Comparison of ENCODE assay signal across 15 mouse cellular contexts in the genomic region with DNA sequence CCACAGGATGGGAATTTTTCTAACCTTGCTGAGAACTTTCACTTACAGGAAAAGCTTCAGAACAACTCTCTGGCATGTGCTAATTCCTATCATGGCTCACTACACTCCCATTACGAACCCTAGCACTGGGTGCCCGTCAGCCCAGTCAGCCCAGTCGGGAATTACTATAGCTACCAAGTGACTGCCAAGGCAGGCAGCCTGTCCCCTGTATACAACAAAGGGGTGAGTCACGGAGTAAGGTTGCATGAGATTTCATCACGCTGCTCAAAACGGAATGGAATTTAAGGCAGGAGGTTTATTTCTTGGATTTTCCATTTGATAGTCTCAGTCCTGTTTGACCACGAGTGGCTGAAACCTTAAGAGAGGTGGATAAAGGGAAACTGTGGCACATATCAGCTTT. TPM values are rescaled to one million over a fixed set of nuclear protein-coding genes. Genes with fewer than 3 reads are reported as not detected.
A peak's percentile ranks its signal among the peaks of the same experiment; 100 is the strongest.
DNase-seq lines count a peak whose midpoint lies in the region; ATAC-seq and TF ChIP-seq lines count a peak whose summit lies in the region.
"Had no signal": no experiment of that assay in that cellular context is flagged by ENCODE, and none has a peak within 500 bp of the region (broad histone marks: within the 10 kb centered on the region; RNA-seq: fewer than 3 reads in every experiment).

No protein-coding gene starts in this region.

- 60% methylated on average over 7 of the region's 7 CpGs for WGBS in heart, embryonic 11.5 days (ENCODE audit: insufficient replicate concordance)

- DNase-seq in heart, adult 11 months, result peak; percentile 80
- DNase-seq in 3T3-L1 (ENCODE audit: low read depth, low spot score) (peak; percentile 99), MN1 (ENCODE audit: low spot score) (peak; percentile 93)
- DNase-seq in ovary, postnatal 10 days (ENCODE audit: low spot score), result no peak
- DNase-seq in testis, postnatal 14 days (ENCODE audit: low spot score), result no peak
- DNase-seq in gastrocnemius, postnatal 4 days (ENCODE audit: low spot score in 2 of 2), result no peak
- DNase-seq: cerebellum, postnatal 25 days had no signal

- H3K4me2 ChIP-seq in heart, embryonic 11.5 days, result no peak overlapping the region
- H3K4me2 ChIP-seq: embryonic facial prominence, embryonic 12.5 days; forebrain, embryonic 13.5 days; limb, embryonic 13.5 days; midbrain, embryonic 15.5 days; neural tube, embryonic 12.5 days had no signal

- no peaks in the 10 kb centered on the region for H3K4me1 ChIP-seq in heart, embryonic 11.5 days (ENCODE audit: control insufficient read depth, insufficient read depth, low read length)
- peaks cover 19% of the 10 kb centered on the region for H3K4me1 ChIP-seq in embryonic fibroblast, embryonic 13.5 days (ENCODE audit: control insufficient read depth, insufficient read depth, low read length)
- H3K4me1 ChIP-seq: neural tube, embryonic 12.5 days had no signal

- no peaks in the 10 kb centered on the region for H3K27me3 ChIP-seq in heart, embryonic 11.5 days (ENCODE audit: control insufficient read depth, insufficient read depth, low read length)
- H3K27me3 ChIP-seq: embryonic facial prominence, embryonic 12.5 days; limb, embryonic 13.5 days; neural tube, embryonic 12.5 days had no signal

- no peak overlapping the region for H3K9ac ChIP-seq in heart, embryonic 11.5 days (ENCODE audit: low read depth, low read length)
- H3K9ac ChIP-seq: embryonic facial prominence, embryonic 12.5 days; forebrain, embryonic 13.5 days; limb, embryonic 13.5 days; midbrain, embryonic 15.5 days; neural tube, embryonic 12.5 days had no signal

- H3K36me3 ChIP-seq in heart, embryonic 11.5 days (ENCODE audit: control insufficient read depth, insufficient read depth, low read length), result peaks cover 5% of the 10 kb centered on the region; the same call in 1 of the 2 replicates
- H3K36me3 ChIP-seq: midbrain, embryonic 15.5 days had no signal

- no peaks in the 10 kb centered on the region for H3K9me3 ChIP-seq in heart, embryonic 11.5 days (replicated peaks; ENCODE audit: control insufficient read depth, low read length)
- H3K9me3 ChIP-seq: embryonic facial prominence, embryonic 12.5 days; forebrain, embryonic 13.5 days; limb, embryonic 13.5 days; midbrain, embryonic 15.5 days; neural tube, embryonic 12.5 days had no signal

- H3K27ac ChIP-seq in heart, embryonic 11.5 days (ENCODE audit: low read depth, low read length), result no peak overlapping the region
- H3K27ac ChIP-seq in embryonic fibroblast, embryonic 13.5 days (ENCODE audit: insufficient read depth, low read length), result peak overlapping the region; percentile 95
- H3K27ac ChIP-seq: embryonic facial prominence, embryonic 12.5 days; forebrain, embryonic 13.5 days; limb, embryonic 13.5 days; macrophage; midbrain, embryonic 15.5 days; neural tube, embryonic 12.5 days had no signal

- ATAC-seq in heart, embryonic 11.5 days (replicated peaks; ENCODE audit: insufficient number of reproducible peaks, low FRiP score, low TSS enrichment), result no peak
- ATAC-seq: forebrain, embryonic 13.5 days; midbrain, embryonic 15.5 days had no signal

- TF ChIP-seq CTCF in embryonic fibroblast, embryonic 13.5 days (IDR thresholded peaks at IDR 0.05; ENCODE audit: borderline replicate concordance, insufficient read depth, low read length), result no peak

- no peak overlapping the region for H3K4me3 ChIP-seq in heart, embryonic 11.5 days (ENCODE audit: low read depth, low read length)
- no peak overlapping the region for H3K4me3 ChIP-seq in embryonic fibroblast, embryonic 13.5 days (ENCODE audit: insufficient read depth, low read length)
- H3K4me3 ChIP-seq: embryonic facial prominence, embryonic 12.5 days; forebrain, embryonic 13.5 days; limb, embryonic 13.5 days; midbrain, embryonic 15.5 days; neural tube, embryonic 12.5 days had no signal

- peak; percentile 29; the same call in 1 of the 2 replicates for TF ChIP-seq POLR2A in embryonic fibroblast, embryonic 13.5 days (IDR thresholded peaks at IDR 0.05; ENCODE audit: low read depth, low read length)

RNA-seq across cellular contexts. Expression of gene Tgif1, which starts 16.5 kb away (rescaled TPM):
- polyA plus RNA-seq in heart, embryonic 11.5 days (2014; fragmentation: Nextera tagmentation; extraction: Ambion mirVana), result 27.1 and 31.5 TPM in 2 replicates
- polyA plus RNA-seq in embryonic fibroblast, embryonic 13.5 days (2011; ENCODE audit: insufficient read length, low read depth, missing spikeins), result 95.7 and 100 TPM in 2 replicates
- total RNA-seq in gastrocnemius, postnatal 4 days (2021), result 10 to 100 TPM; 16.3 to 18.6 TPM

Comparison
In these comparisons a context has a peak if more than half of its experiments do, and no peak if none do; other contexts are left out.
1. DNase-seq: peak in heart, adult 11 months (single experiment), 3T3-L1 (single experiment) and MN1 (single experiment); none in ovary, postnatal 10 days (single experiment), testis, postnatal 14 days (single experiment) and gastrocnemius, postnatal 4 days (0 of 2).